39 mouse cellular contexts compared by ENCODE assay signal in the genomic region with DNA sequence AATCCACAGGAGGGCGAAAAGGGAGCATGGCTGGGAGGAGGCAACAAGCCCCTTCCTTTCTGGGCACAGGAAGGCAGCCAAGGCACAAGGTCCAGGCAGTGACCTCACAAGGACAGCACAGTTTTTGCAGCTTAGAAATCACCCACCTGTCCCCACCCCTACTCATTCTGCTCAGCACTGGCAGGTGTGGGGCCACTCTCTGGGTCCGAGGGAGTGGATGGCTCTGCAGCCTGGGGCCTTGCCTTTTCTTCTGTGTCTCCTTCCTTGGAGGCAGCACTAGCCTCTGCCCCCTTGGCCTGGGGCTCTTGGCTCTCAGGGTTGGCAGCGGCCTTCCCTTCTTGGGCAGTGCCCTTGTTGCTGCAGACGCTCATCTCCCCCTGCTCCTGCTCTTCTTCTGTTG. TPM values are rescaled to one million over a fixed set of nuclear protein-coding genes. Genes with fewer than 3 reads are reported as not detected.
"Had no signal": no experiment of that assay in that cellular context is flagged by ENCODE, and none has a peak within 500 bp of the region (broad histone marks: within the 10 kb centered on the region; RNA-seq: fewer than 3 reads in every experiment).

No protein-coding gene starts in this region.

RNA-seq across cellular contexts. Expression of a gene that starts 2.3 kb away (rescaled TPM):
- total RNA-seq: left cerebral cortex, adult 2 months; left cerebral cortex, adult 8-10 months; left cerebral cortex, postnatal 10 days; left cerebral cortex, postnatal 14 days; left cerebral cortex, postnatal 25 days; left cerebral cortex, postnatal 36 days; left cerebral cortex, postnatal 4 days; liver, adult 2 months; megakaryocyte progenitor cell, adult 5-6 weeks; megakaryocyte, adult 5-6 weeks had no signal
- polyA plus RNA-seq: limb, embryonic 10.5 days; limb, embryonic 11.5 days; limb, embryonic 12.5 days; limb, embryonic 13.5 days; limb, embryonic 14.5 days; limb, embryonic 15.5 days; liver, adult 2 months; liver, embryonic 11.5 days; liver, embryonic 12.5 days; liver, embryonic 13.5 days; liver, embryonic 14.5 days; liver, embryonic 15.5 days; liver, embryonic 16.5 days; liver, postnatal 0 days; lung, adult 2 months; lung, embryonic 14.5 days; lung, embryonic 15.5 days; lung, embryonic 16.5 days; lung, postnatal 0 days; macrophage; midbrain, embryonic 11.5 days; midbrain, embryonic 12.5 days; midbrain, embryonic 13.5 days; midbrain, embryonic 14.5 days; midbrain, embryonic 15.5 days; midbrain, embryonic 16.5 days; midbrain, postnatal 0 days; myocyte had no signal

RNA-seq across cellular contexts. Expression of a gene that starts 15.7 kb away (rescaled TPM):
- total RNA-seq: left cerebral cortex, adult 2 months; left cerebral cortex, adult 8-10 months; left cerebral cortex, postnatal 10 days; left cerebral cortex, postnatal 4 days; liver, adult 2 months; megakaryocyte progenitor cell, adult 5-6 weeks; midbrain, postnatal 0 days; monocyte, adult 5-6 weeks had no signal
- polyA plus RNA-seq: limb, embryonic 10.5 days; limb, embryonic 11.5 days; limb, embryonic 12.5 days; limb, embryonic 13.5 days; limb, embryonic 15.5 days; liver, adult 2 months; liver, embryonic 11.5 days; liver, embryonic 12.5 days; liver, embryonic 13.5 days; liver, embryonic 14.5 days; liver, embryonic 15.5 days; liver, embryonic 16.5 days; liver, postnatal 0 days; lung, adult 2 months; lung, embryonic 14.5 days; lung, embryonic 16.5 days; lung, postnatal 0 days; macrophage; midbrain, embryonic 10.5 days; midbrain, embryonic 11.5 days; midbrain, embryonic 12.5 days; midbrain, embryonic 13.5 days; midbrain, embryonic 15.5 days; midbrain, embryonic 16.5 days; midbrain, postnatal 0 days had no signal
